Mouse (Mus musculus) cerebellum, adult 2 months (tissue): ENCODE measurements around the gene Cdc14a.
A peak's percentile ranks its signal among the peaks of the same experiment; 100 is the strongest.

Experiments
- CTCF ChIP-seq: fragments of 200-500 bp; IDR thresholded peaks from 2 replicates; pipeline ENCODE4 v1.5.1; 2011; ENCODE audit warnings: low read depth, mild to moderate bottlenecking, control low read depth, low read length, moderate library complexity, borderline replicate concordance; ENCODE audit not compliant: insufficient read depth
- POLR2A ChIP-seq: fragments of 200-500 bp; IDR thresholded peaks from 2 replicates; pipeline ENCODE4 v1.6.1; 2011; ENCODE audit warnings: low read length, control low read depth, borderline replicate concordance; ENCODE audit not compliant: insufficient read depth

- TF ChIP-seq POLR2A (no peak), CTCF (peak; percentile 48; the same call in 1 of the 2 replicates)
Observed at GRCm38 (mm10) chr3:116424973-116425284, 1.1 kb upstream of the Cdc14a start.
